Comparison of ENCODE assay signal across 7 mouse cellular contexts in genomic region chr12:108760500-108761020, GRCm38 (mm10). TPM values are rescaled to one million over a fixed set of nuclear protein-coding genes. Genes with fewer than 3 reads are reported as not detected.
DNase-seq lines count a peak whose midpoint lies in the region; ATAC-seq and TF ChIP-seq lines count a peak whose summit lies in the region.

No protein-coding gene starts in this region.

- peaks cover 34% of the 10 kb centered on the region for H3K4me1 ChIP-seq in liver, postnatal 0 days (ENCODE audit: insufficient read depth)

- H3K9me3 ChIP-seq in liver, postnatal 0 days (ENCODE audit: low read length): no peaks in the 10 kb centered on the region

- DNase-seq in layer of hippocampus, adult 2 months (ENCODE audit: low spot score in 2 of 2): no peak
- no peak for DNase-seq in layer of hippocampus, adult 11-12 months (ENCODE audit: low spot score)
- peak; percentile 32 for DNase-seq in brain, adult 2 months (ENCODE audit: low read depth, low spot score)
- DNase-seq in liver, postnatal 0 days: peak; percentile 71
- DNase-seq in thymus, postnatal 14 days: peak; percentile 73
- DNase-seq in cerebellum, adult 18-20 months: no peak
- DNase-seq in Muller cell, postnatal 12 days (ENCODE audit: inconsistent ontology term): no peak

- H3K4me2 ChIP-seq in liver, postnatal 0 days (ENCODE audit: low read depth, low read length): peak overlapping the region; percentile 15

- no peaks in the 10 kb centered on the region for H3K36me3 ChIP-seq in liver, postnatal 0 days (replicated peaks; ENCODE audit: insufficient read depth, low read length)

- 57% methylated on average over 9 of the region's 9 CpGs for WGBS in liver, postnatal 0 days (ENCODE audit: insufficient replicate concordance)

- TF ChIP-seq CTCF in layer of hippocampus, adult 2 months (conservative IDR thresholded peaks at IDR 0.05): peak; percentile 49
- TF ChIP-seq CTCF in liver, postnatal 0 days (IDR thresholded peaks at IDR 0.05; ENCODE audit: low read depth): peak; percentile 74

- ATAC-seq in liver, postnatal 0 days: no peak

- TF ChIP-seq EP300 in liver, postnatal 0 days (IDR thresholded peaks at IDR 0.05; ENCODE audit: low read depth): no peak

- H3K27ac ChIP-seq in layer of hippocampus, adult 2 months: no peak overlapping the region
- peak overlapping the region; percentile 68 for H3K27ac ChIP-seq in liver, postnatal 0 days (ENCODE audit: low read depth)

- no peaks in the 10 kb centered on the region for H3K27me3 ChIP-seq in liver, postnatal 0 days (ENCODE audit: insufficient read depth, low read length)

- H3K9ac ChIP-seq in liver, postnatal 0 days (replicated peaks): no peak overlapping the region

- H3K4me3 ChIP-seq in layer of hippocampus, adult 2 months: no peak overlapping the region
- no peak overlapping the region for H3K4me3 ChIP-seq in liver, postnatal 0 days (ENCODE audit: low read depth, low read length)

RNA-seq across cellular contexts. Expression of gene Yy1, which starts 32.2 kb away (rescaled TPM):
- total RNA-seq in layer of hippocampus, adult 2 months (2021): 10 to 100 TPM; 45.0 to 53.7 TPM
- 5.3 and 5.9 TPM in 2 replicates for polyA plus RNA-seq in liver, postnatal 0 days (2015; fragmentation: Nextera tagmentation; extraction: Ambion mirVana)

RNA-seq across cellular contexts. Expression of gene Degs2, which starts 58.4 kb away (rescaled TPM):
- total RNA-seq in layer of hippocampus, adult 2 months (2021): 1 to 10 TPM; 3.7 to 5.4 TPM
- 0.13 TPM in 2 replicates for polyA plus RNA-seq in liver, postnatal 0 days (2015; fragmentation: Nextera tagmentation; extraction: Ambion mirVana)

Comparison
In these comparisons a context has a peak if more than half of its experiments do, and no peak if none do; other contexts are left out.
1. DNase-seq: peak in brain, adult 2 months (single experiment), liver, postnatal 0 days (single experiment) and thymus, postnatal 14 days (single experiment); none in layer of hippocampus, adult 2 months (0 of 2), layer of hippocampus, adult 11-12 months (single experiment), cerebellum, adult 18-20 months (0 of 2) and Muller cell, postnatal 12 days (single experiment).